Mouse (Mus musculus) MEL (cell line): Measurements from ENCODE around the gene Upp2.

ENCODE experiments used
- CTCF ChIP-seq, 3 experiments: IDR thresholded peaks in 2 of 3; conservative IDR thresholded peaks in 1 of 3; 2 replicates each; pipeline ENCODE4 v1.5.1; 2011 to 2012; ENCODE audit warnings: low read length in 3 of 3, low read depth in 2 of 3, mild to moderate bottlenecking in 2 of 3, improper control_type of control experiment in 1 of 3, inconsistent platforms in 1 of 3, mixed read lengths in 1 of 3, moderate library complexity in 1 of 3; ENCODE audit not compliant: control insufficient read depth in 1 of 3, insufficient read depth in 1 of 3, poor library complexity in 1 of 3, severe bottlenecking in 1 of 3
- MAX ChIP-seq: IDR thresholded peaks from 2 replicates; pipeline ENCODE4 v1.6.1; 2011; ENCODE audit warnings: low read length, improper control_type of control experiment
- MAZ ChIP-seq: IDR thresholded peaks from 2 replicates; pipeline ENCODE4 v1.6.1; 2012; ENCODE audit warnings: low read depth, mild to moderate bottlenecking, inconsistent platforms, low read length, improper control_type of control experiment
- MEF2A ChIP-seq: IDR thresholded peaks from 2 replicates; pipeline ENCODE4 v1.6.1; 2014; ENCODE audit warnings: low read depth, mild to moderate bottlenecking, inconsistent platforms, low read length, improper control_type of control experiment; ENCODE audit not compliant: poor library complexity, insufficient replicate concordance, severe bottlenecking; ENCODE audit errors: extremely low read depth
- NRF1 ChIP-seq: IDR thresholded peaks from 2 replicates; pipeline ENCODE4 v1.6.1; 2014; ENCODE audit warnings: low read depth, mild to moderate bottlenecking, inconsistent platforms, low read length, improper control_type of control experiment, moderate library complexity; ENCODE audit not compliant: poor library complexity, insufficient read depth, severe bottlenecking
- POLR2A ChIP-seq, 2 experiments: IDR thresholded peaks; 2 replicates each; pipeline ENCODE4 v1.6.1; 2011 to 2012; ENCODE audit warnings: low read length in 2 of 2, mild to moderate bottlenecking in 2 of 2, control low read depth in 1 of 2, improper control_type of control experiment in 1 of 2, low read depth in 1 of 2, moderate library complexity in 1 of 2; ENCODE audit not compliant: control insufficient read depth in 1 of 2, insufficient read depth in 1 of 2, poor library complexity in 1 of 2
- UBTF ChIP-seq: IDR thresholded peaks from 2 replicates; pipeline ENCODE4 v1.6.1; 2012; ENCODE audit warnings: low read depth, mild to moderate bottlenecking, inconsistent platforms, low read length, improper control_type of control experiment, moderate library complexity, borderline replicate concordance; ENCODE audit not compliant: insufficient read depth
- ZKSCAN1 ChIP-seq: IDR thresholded peaks from 2 replicates; pipeline ENCODE4 v1.6.1; 2012; ENCODE audit warnings: low read depth, mild to moderate bottlenecking, inconsistent platforms, low read length, improper control_type of control experiment, moderate library complexity

DNA sequence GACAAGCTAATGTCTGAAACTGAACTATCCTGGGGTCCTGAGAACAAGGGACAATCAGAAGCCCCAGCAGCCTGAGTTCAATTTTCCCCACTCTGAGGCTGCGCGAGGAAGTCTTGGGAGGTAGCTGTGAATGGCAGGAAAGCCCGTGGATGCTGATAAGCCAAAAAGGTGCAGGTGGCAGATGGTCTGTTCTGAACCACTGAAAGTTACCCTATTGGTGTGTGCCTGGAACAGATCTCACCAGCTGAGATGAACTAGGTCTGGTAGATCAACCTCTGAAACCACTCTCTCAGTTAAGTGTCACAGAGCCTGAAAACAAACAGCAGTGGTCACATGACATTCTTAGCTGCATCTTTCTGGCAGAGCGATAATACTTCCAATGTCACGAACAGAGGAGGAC is 232.5 kb downstream of the Upp2 start:
- TF ChIP-seq UBTF (no peak), CTCF (IDR thresholded peaks at IDR 0.05 in 2 of 3, conservative IDR thresholded peaks at IDR 0.05 in 1 of 3; ENCODE audit: control insufficient read depth in 1 of 3, insufficient read depth in 1 of 3, low read depth in 2 of 3, low read length in 3 of 3, poor library complexity in 1 of 3, severe bottlenecking in 1 of 3) (no peak), NRF1 (no peak), ZKSCAN1 (no peak), MAZ (no peak), POLR2A (IDR thresholded peaks at IDR 0.05; ENCODE audit: control insufficient read depth in 1 of 2, insufficient read depth in 1 of 2, low read depth in 1 of 2, low read length in 2 of 2, poor library complexity in 1 of 2) (no peak), MEF2A (no peak), MAX (no peak)
